Comparison of ENCODE assay signal across 14 mouse cellular contexts in the genomic region with DNA sequence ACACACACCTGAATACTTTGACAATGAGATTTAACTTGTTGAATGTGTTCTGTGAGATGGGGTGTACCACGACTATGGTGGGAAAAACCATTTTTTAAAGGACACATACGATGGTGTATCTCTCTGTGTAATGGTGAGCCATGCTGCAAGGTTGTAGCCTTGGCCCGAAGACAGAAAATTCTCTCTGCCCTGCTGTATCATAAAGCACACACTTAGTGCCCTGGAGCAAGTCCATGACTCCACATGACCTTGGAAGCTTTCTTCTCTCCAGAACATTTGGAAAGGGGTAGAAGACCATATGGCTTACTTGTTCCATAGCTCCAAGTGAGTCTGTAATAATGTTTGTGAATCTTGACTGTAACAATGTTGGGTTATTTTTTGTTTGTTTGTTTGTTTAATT.
DNase-seq lines count a peak whose midpoint lies in the region.
"Had no signal": no experiment of that assay in that cellular context is flagged by ENCODE, and none has a peak within 500 bp of the region (broad histone marks: within the 10 kb centered on the region; RNA-seq: fewer than 3 reads in every experiment).

No protein-coding gene starts in this region.

- intact Hi-C loops in gastrocnemius, postnatal 14 days (cut with DNase I; ENCODE audit: low total_unique reads), result no loop called here

- DNase-seq in cerebellum, adult 11 months, result peak; percentile 41
- peak; percentile 56 to 65 for DNase-seq in cerebellum, adult 18-20 months
- DNase-seq in cerebellum, adult 9-11 months, result peak; percentile 70
- peak; percentile 28 to 53 for DNase-seq in cerebellum, postnatal 36 days
- DNase-seq in adrenal gland, adult 8-10 months, result no peak
- DNase-seq in heart, adult 11 months, result no peak
- DNase-seq in gastrocnemius, postnatal 14 days, result no peak
- DNase-seq: adrenal gland, adult 2 months; adrenal gland, postnatal 36 days; gastrocnemius, postnatal 36 days; heart, adult 2 months; heart, postnatal 14 days; kidney, adult 11 months; kidney, adult 9 months had no signal

Comparison
In these comparisons a context has a peak if more than half of its experiments do, and no peak if none do; other contexts are left out.
1. DNase-seq: peak in cerebellum, adult 11 months (single experiment), cerebellum, adult 18-20 months (2 of 2), cerebellum, adult 9-11 months (single experiment) and cerebellum, postnatal 36 days (2 of 2); none in adrenal gland, adult 8-10 months (single experiment), heart, adult 11 months (single experiment) and gastrocnemius, postnatal 14 days (single experiment).